Mouse (Mus musculus): ENCODE data around the gene Fam122a.

- no peak for TF ChIP-seq CTCF (IDR thresholded peaks at IDR 0.05; ENCODE audit: low read depth)
- TF ChIP-seq EP300 (IDR thresholded peaks at IDR 0.05; ENCODE audit: low read depth) = no peak
These were observed 39.9 kb upstream of the Fam122a start for GRCm38 (mm10) chr19:24517057-24517456.
